Mouse (Mus musculus) telencephalon, adult 2 months (tissue): ENCODE data around the gene Setx.
A peak's percentile ranks its signal among the peaks of the same experiment; 100 is the strongest.

Experiments used
- DNase-seq: peaks from one replicate; pipeline ENCODE4 v3.0.0-alpha.2; 2011; ENCODE audit warnings: low read depth, low spot score

Setx gene

GRCm38 (mm10) chr2:29135161-29135560 lies 11.2 kb downstream of the Setx start:
- DNase-seq, result no peak

- DNase-seq, result no peak
Measured at GRCm38 (mm10) chr2:29151941-29152340, 28.0 kb downstream of the Setx start.

GRCm38 (mm10) chr2:29168067-29168466 lies 44.1 kb downstream of the Setx start:
- no peak for DNase-seq

- no peak for DNase-seq
Measured at GRCm38 (mm10) chr2:29174887-29175286, 50.9 kb downstream of the Setx start.

- DNase-seq, result no peak
Measured at GRCm38 (mm10) chr2:29179810-29180209, 55.8 kb downstream of the Setx start.

GRCm38 (mm10) chr2:29181111-29181510 lies 57.1 kb downstream of the Setx start:
- DNase-seq, result no peak

GRCm38 (mm10) chr2:29183266-29183924 lies 59.4 kb downstream of the Setx start:
- no peak for DNase-seq

- no peak for DNase-seq
Measured at GRCm38 (mm10) chr2:29186209-29186608, 62.2 kb downstream of the Setx start.

- no peak for DNase-seq
Measured at GRCm38 (mm10) chr2:29190392-29190791, 66.4 kb downstream of the Setx start.

- DNase-seq, result no peak
Measured at GRCm38 (mm10) chr2:29191216-29192215, 67.5 kb downstream of the Setx start.

GRCm38 (mm10) chr2:29192629-29193278 lies 68.8 kb downstream of the Setx start:
- no peak for DNase-seq

GRCm38 (mm10) chr2:29193819-29194546 lies 70.0 kb downstream of the Setx start:
- DNase-seq, result no peak

- DNase-seq, result no peak
Measured at GRCm38 (mm10) chr2:29194547-29195463, 70.8 kb downstream of the Setx start.

GRCm38 (mm10) chr2:29196844-29197243 lies 72.9 kb downstream of the Setx start:
- DNase-seq, result no peak

GRCm38 (mm10) chr2:29198446-29198845 lies 74.5 kb downstream of the Setx start:
- no peak for DNase-seq

GRCm38 (mm10) chr2:29199909-29200308 lies 75.9 kb downstream of the Setx start:
- DNase-seq, result peak; percentile 29

GRCm38 (mm10) chr2:29201223-29201955 lies 77.4 kb downstream of the Setx start:
- no peak for DNase-seq

- no peak for DNase-seq
Measured at GRCm38 (mm10) chr2:29206156-29206555, 82.2 kb downstream of the Setx start.

GRCm38 (mm10) chr2:29216286-29217012 lies 92.5 kb downstream of the Setx start:
- no peak for DNase-seq
